10 mouse cellular contexts compared by ENCODE assay signal in the genomic region with DNA sequence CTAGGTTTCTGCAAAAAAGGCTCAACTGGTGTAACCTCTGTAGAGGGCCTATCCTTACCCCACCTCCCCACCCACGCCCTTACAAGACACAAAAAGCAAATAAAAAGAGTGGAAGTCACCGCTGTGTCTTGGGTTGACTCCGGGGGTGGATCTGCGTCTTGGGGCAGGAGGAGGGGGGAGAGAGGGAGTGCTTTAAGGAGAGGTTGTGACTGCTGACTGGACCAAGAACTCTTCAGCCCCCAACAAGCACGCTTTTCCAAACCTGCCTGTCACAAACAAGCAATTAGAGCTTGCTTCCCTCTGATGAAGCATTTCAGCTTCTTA. TPM values are rescaled to one million over a fixed set of nuclear protein-coding genes. Genes with fewer than 3 reads are reported as not detected.
DNase-seq lines count a peak whose midpoint lies in the region; ATAC-seq and TF ChIP-seq lines count a peak whose summit lies in the region.
"Had no signal": no experiment of that assay in that cellular context is flagged by ENCODE, and none has a peak within 500 bp of the region (broad histone marks: within the 10 kb centered on the region; RNA-seq: fewer than 3 reads in every experiment).

No protein-coding gene starts in this region.

- peak overlapping the region; percentile 93 for H3K27ac ChIP-seq in heart, embryonic 10.5 days
- peak overlapping the region; percentile 96 for H3K27ac ChIP-seq in bone marrow macrophage, adult 2 months (ENCODE audit: insufficient read depth, low read depth, low read length)
- H3K27ac ChIP-seq in hindbrain, embryonic 16.5 days (ENCODE audit: low read depth, low read length): peak overlapping the region; percentile 55
- H3K27ac ChIP-seq in midbrain, embryonic 16.5 days (ENCODE audit: low read length): peak overlapping the region; percentile 85

- intact Hi-C loops in heart, postnatal 25 days (cut with DNase I): no loop called here

- WGBS in heart, embryonic 10.5 days: 29% methylated on average over 5 of the region's 5 CpGs
- 24% methylated on average over 5 of the region's 5 CpGs for WGBS in hindbrain, embryonic 16.5 days
- 13% methylated on average over 5 of the region's 5 CpGs for WGBS in midbrain, embryonic 16.5 days

- peaks cover 56% of the 10 kb centered on the region for H3K27me3 ChIP-seq in heart, embryonic 10.5 days (ENCODE audit: insufficient read depth, poor library complexity, severe bottlenecking)
- H3K27me3 ChIP-seq in hindbrain, embryonic 16.5 days (replicated peaks; ENCODE audit: control insufficient read depth, insufficient read depth, low read length): peaks cover 3% of the 10 kb centered on the region; the same call in 1 of the 2 replicates
- H3K27me3 ChIP-seq in midbrain, embryonic 16.5 days (ENCODE audit: control insufficient read depth, insufficient read depth, low read depth, low read length): 0 out of 2 replicates have a peak, but pooled peaks cover 2% of the 10 kb centered on the region

- H3K9me3 ChIP-seq in heart, embryonic 10.5 days: no peaks in the 10 kb centered on the region
- H3K9me3 ChIP-seq in hindbrain, embryonic 16.5 days (ENCODE audit: control insufficient read depth, low read length): no peaks in the 10 kb centered on the region
- H3K9me3 ChIP-seq in midbrain, embryonic 16.5 days (replicated peaks; ENCODE audit: control insufficient read depth, low read length, poor library complexity, severe bottlenecking): no peaks in the 10 kb centered on the region
- H3K9me3 ChIP-seq: megakaryocyte, embryonic 14.5 days had no signal

- H3K9ac ChIP-seq in hindbrain, embryonic 16.5 days (ENCODE audit: low read depth, low read length): peak overlapping the region; percentile 61
- peak overlapping the region; percentile 78 for H3K9ac ChIP-seq in midbrain, embryonic 16.5 days (ENCODE audit: low read depth, low read length)

- TF ChIP-seq CTCF in bone marrow macrophage, adult 2 months (IDR thresholded peaks at IDR 0.05; ENCODE audit: low read depth, low read length): no peak

- H3K4me3 ChIP-seq in heart, embryonic 10.5 days: peak overlapping the region; percentile 70
- H3K4me3 ChIP-seq in bone marrow macrophage, adult 2 months (ENCODE audit: insufficient read depth, low read length): peak overlapping the region; percentile 69
- H3K4me3 ChIP-seq in hindbrain, embryonic 16.5 days (ENCODE audit: low read length): peak overlapping the region; percentile 62
- peak overlapping the region; percentile 73 for H3K4me3 ChIP-seq in midbrain, embryonic 16.5 days (ENCODE audit: low read depth, low read length)

- no peak for DNase-seq in heart, embryonic 10.5 days (ENCODE audit: low spot score)
- no peak for DNase-seq in heart, postnatal 25 days (ENCODE audit: low spot score)
- no peak for DNase-seq in ovary, adult 18-20 months (ENCODE audit: low spot score)
- DNase-seq in right cerebral cortex, adult 2 months (ENCODE audit: low spot score in 2 of 2): no peak
- no peak for DNase-seq in frontal cortex, postnatal 14 days (ENCODE audit: low spot score in 2 of 2)

- no peak for ATAC-seq in hindbrain, embryonic 16.5 days
- ATAC-seq in midbrain, embryonic 16.5 days: no peak

- H3K36me3 ChIP-seq in heart, embryonic 10.5 days: peaks cover 11% of the 10 kb centered on the region; the same call in 1 of the 2 replicates
- 0 out of 2 replicates have a peak, but pooled peaks cover under 1% of the 10 kb centered on the region for H3K36me3 ChIP-seq in hindbrain, embryonic 16.5 days (ENCODE audit: control insufficient read depth, insufficient read depth, low read length)
- no peaks in the 10 kb centered on the region for H3K36me3 ChIP-seq in midbrain, embryonic 16.5 days (ENCODE audit: control insufficient read depth, insufficient read depth, low read length)

- H3K4me1 ChIP-seq in heart, embryonic 10.5 days: peaks cover 55% of the 10 kb centered on the region
- H3K4me1 ChIP-seq in bone marrow macrophage, adult 2 months (ENCODE audit: control insufficient read depth, insufficient read depth, low read length): peaks cover 28% of the 10 kb centered on the region
- H3K4me1 ChIP-seq in hindbrain, embryonic 16.5 days (ENCODE audit: control insufficient read depth, insufficient read depth, low read depth, low read length): peaks cover 45% of the 10 kb centered on the region
- peaks cover 46% of the 10 kb centered on the region for H3K4me1 ChIP-seq in midbrain, embryonic 16.5 days (ENCODE audit: control insufficient read depth, insufficient read depth, low read length)

- H3K4me2 ChIP-seq in hindbrain, embryonic 16.5 days (ENCODE audit: low read length): peak overlapping the region; percentile 84
- peak overlapping the region; percentile 92 for H3K4me2 ChIP-seq in midbrain, embryonic 16.5 days (ENCODE audit: low read length)

- TF ChIP-seq POLR2A in bone marrow macrophage, adult 2 months (IDR thresholded peaks at IDR 0.05; ENCODE audit: borderline replicate concordance, low read depth, low read length): no peak

RNA-seq across cellular contexts. Expression of gene Ppt2, which starts 0.3 kb away (rescaled TPM):
- 24.3 and 27.5 TPM in 2 replicates for polyA plus RNA-seq in heart, embryonic 10.5 days (2016; fragmentation: Nextera tagmentation; extraction: Ambion mirVana)
- total RNA-seq in heart, postnatal 25 days (2021): 10 to 100 TPM; 53.2 to 53.7 TPM
- 101 and 118 TPM in 2 replicates for polyA plus RNA-seq in bone marrow macrophage, adult 2 months (2012; ENCODE audit: insufficient read depth, insufficient read length, missing spikeins)
- 19.9 and 23.5 TPM in 2 replicates for polyA plus RNA-seq in hindbrain, embryonic 16.5 days (2015; fragmentation: Nextera tagmentation; extraction: Ambion mirVana)
- polyA plus RNA-seq in midbrain, embryonic 16.5 days (2015; fragmentation: Nextera tagmentation; extraction: Ambion mirVana): 19.9 and 21.0 TPM in 2 replicates

RNA-seq across cellular contexts. Expression of gene Prrt1, which starts 0.7 kb away (rescaled TPM):
- 0.11 TPM in 1 of 2 replicates, not detected in the other for polyA plus RNA-seq in heart, embryonic 10.5 days (2016; fragmentation: Nextera tagmentation; extraction: Ambion mirVana)
- total RNA-seq in heart, postnatal 25 days (2021): 1 to 10 TPM; 1.1 to 1.9 TPM
- polyA plus RNA-seq in bone marrow macrophage, adult 2 months (2012; ENCODE audit: insufficient read depth, insufficient read length, missing spikeins): 0.76 and 1.3 TPM in 2 replicates
- polyA plus RNA-seq in hindbrain, embryonic 16.5 days (2015; fragmentation: Nextera tagmentation; extraction: Ambion mirVana): 6.8 and 8.1 TPM in 2 replicates
- 10.3 and 11.5 TPM in 2 replicates for polyA plus RNA-seq in midbrain, embryonic 16.5 days (2015; fragmentation: Nextera tagmentation; extraction: Ambion mirVana)
- total RNA-seq: CH12.LX had no signal

RNA-seq across cellular contexts. Expression of gene Egfl8, which starts 12.8 kb away (rescaled TPM):
- 0.49 and 1.7 TPM in 2 replicates for polyA plus RNA-seq in heart, embryonic 10.5 days (2016; fragmentation: Nextera tagmentation; extraction: Ambion mirVana)
- total RNA-seq in heart, postnatal 25 days (2021): 1 to 10 TPM; 1.7 to 1.8 TPM
- polyA plus RNA-seq in bone marrow macrophage, adult 2 months (2012; ENCODE audit: insufficient read depth, insufficient read length, missing spikeins): 4.9 and 9.0 TPM in 2 replicates
- polyA plus RNA-seq in hindbrain, embryonic 16.5 days (2015; fragmentation: Nextera tagmentation; extraction: Ambion mirVana): 8.3 and 9.5 TPM in 2 replicates
- polyA plus RNA-seq in midbrain, embryonic 16.5 days (2015; fragmentation: Nextera tagmentation; extraction: Ambion mirVana): 6.1 and 6.3 TPM in 2 replicates
- total RNA-seq: CH12.LX had no signal

RNA-seq across cellular contexts. Expression of gene Fkbpl, which starts 16.0 kb away (rescaled TPM):
- polyA plus RNA-seq in heart, embryonic 10.5 days (2016; fragmentation: Nextera tagmentation; extraction: Ambion mirVana): 12.6 TPM in 2 replicates
- total RNA-seq in heart, postnatal 25 days (2021): 1 to 10 TPM; 6.2 to 6.6 TPM
- 22.4 and 22.9 TPM in 2 replicates for polyA plus RNA-seq in bone marrow macrophage, adult 2 months (2012; ENCODE audit: insufficient read depth, insufficient read length, missing spikeins)
- polyA plus RNA-seq in hindbrain, embryonic 16.5 days (2015; fragmentation: Nextera tagmentation; extraction: Ambion mirVana): 13.5 and 17.0 TPM in 2 replicates
- 15.4 and 17.9 TPM in 2 replicates for polyA plus RNA-seq in midbrain, embryonic 16.5 days (2015; fragmentation: Nextera tagmentation; extraction: Ambion mirVana)

RNA-seq across cellular contexts. Expression of gene Atf6b, which starts 18.3 kb away (rescaled TPM):
- 74.0 and 76.8 TPM in 2 replicates for polyA plus RNA-seq in heart, embryonic 10.5 days (2016; fragmentation: Nextera tagmentation; extraction: Ambion mirVana)
- 10 to 100 TPM; 15.6 to 17.8 TPM for total RNA-seq in heart, postnatal 25 days (2021)
- 42.6 and 62.7 TPM in 2 replicates for polyA plus RNA-seq in bone marrow macrophage, adult 2 months (2012; ENCODE audit: insufficient read depth, insufficient read length, missing spikeins)
- polyA plus RNA-seq in hindbrain, embryonic 16.5 days (2015; fragmentation: Nextera tagmentation; extraction: Ambion mirVana): 110 and 121 TPM in 2 replicates
- polyA plus RNA-seq in midbrain, embryonic 16.5 days (2015; fragmentation: Nextera tagmentation; extraction: Ambion mirVana): 119 and 123 TPM in 2 replicates
